Mouse (Mus musculus) spleen, adult 12 weeks (tissue): ENCODE results near the gene 3110040M04Rik.
"Not testable (repeated sequence)": the region's sequence is repeated elsewhere in the genome, so short reads cannot be mapped to it uniquely, and the experiment has no call there.

Experiments used
- DNase-seq: peaks from one replicate; pipeline ENCODE4 v3.0.0; 2022; ENCODE audit warnings: low spot score

Gene 3110040M04Rik

DNA sequence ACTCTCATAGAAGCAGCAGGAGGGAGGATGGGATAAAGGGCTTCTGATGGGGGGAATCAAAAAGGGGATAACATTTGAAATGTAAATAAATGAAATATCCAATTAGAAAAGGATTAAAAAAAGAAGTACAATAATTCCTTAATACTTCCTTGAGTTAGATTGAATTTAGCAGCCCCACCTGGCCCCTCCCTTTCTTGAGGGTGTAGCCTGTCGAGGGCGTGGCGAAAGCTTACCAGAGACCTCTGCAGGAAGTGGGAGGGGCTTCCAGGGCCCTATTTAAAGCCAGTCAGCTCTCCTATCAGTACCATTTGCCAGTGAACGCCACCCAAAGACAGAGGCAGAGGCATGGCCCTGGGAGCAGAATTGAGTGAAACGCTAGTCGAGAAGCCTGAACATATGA lies at the start of gene 3110040M04Rik:
Gene 3110040M04Rik (plus strand): TSS at position 304 of the 400 bp plus-strand sequence.
- DNase-seq, result not testable (repeated sequence)

DNA sequence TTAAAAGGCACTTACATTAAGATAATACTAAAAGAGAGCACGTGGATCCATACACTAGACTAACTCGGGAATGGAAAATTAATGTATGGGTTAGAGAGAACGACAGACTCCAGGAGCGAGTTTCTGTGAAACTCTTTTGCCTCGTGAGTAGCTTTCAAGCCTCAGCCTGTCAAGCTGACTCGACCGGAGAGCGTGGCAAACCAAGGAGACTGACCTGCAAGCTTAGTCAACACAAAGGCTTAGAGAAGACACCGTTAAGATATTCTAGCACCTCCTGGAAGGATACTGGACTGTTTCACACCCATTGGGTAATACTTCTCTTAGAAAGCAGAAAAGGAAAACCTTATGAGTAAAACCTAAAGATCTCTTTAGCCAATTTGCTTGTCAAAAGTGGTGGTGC lies 49.8 kb upstream of the 3110040M04Rik start:
- DNase-seq, result not testable (repeated sequence)

DNA sequence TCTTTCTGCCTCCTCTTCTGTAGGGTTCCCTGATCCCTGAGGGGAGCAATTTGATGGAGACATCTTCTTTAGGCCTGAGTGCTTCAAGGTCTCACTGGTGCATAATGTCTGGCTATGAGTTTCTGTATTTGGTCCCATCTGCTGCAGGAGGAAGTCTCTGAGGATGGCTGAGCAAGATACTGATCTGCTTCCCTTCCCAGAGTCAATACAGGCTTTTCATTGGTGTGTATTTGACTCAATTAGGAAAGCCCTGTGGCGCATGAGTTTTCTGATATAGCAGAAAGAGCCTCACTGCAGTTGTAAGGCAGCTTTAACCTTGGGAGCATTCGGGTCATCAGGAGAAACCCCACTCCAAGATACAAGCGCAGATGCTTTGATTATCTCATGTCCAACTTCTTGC lies 47.8 kb upstream of the 3110040M04Rik start:
- DNase-seq, result no peak

DNA sequence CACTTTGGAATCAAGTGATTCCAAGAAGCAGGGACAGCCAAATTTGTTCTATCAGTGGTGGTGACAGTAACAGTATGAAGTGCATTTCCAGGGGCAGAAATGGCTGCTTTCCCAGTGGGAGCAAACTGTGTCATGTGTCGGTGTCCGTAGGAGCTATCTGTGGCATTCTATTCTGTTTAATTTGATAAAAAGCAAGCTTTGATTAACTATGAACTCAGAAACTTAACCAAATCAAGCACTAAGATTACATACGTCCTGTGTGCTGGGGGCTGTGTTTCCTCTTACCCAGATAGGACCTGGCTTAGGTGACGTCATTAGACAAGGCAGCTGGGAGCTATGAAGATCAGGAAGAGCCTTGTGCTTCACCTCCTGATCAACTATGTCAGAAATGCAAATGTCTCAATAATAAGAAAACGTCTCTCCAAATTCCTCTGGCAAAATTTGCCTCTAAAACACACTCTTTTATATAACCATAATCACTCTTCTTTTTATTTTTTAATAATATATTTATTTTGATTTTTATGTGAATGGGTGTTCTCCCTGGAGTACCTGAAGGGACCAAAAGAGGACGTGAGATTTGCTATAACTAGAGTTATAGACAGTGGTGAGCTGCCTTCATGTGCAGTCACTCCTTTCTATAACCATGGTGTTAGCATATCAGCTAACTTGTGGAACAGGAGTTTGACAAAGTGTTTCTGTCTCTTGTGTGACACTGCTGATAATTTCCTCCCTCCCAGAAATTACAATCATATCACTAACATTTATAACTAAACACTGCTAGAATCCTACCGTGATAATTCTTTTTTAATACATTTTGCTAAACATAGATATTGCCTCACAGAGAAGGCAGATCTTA lies 46.9 kb upstream of the 3110040M04Rik start:
- DNase-seq, result no peak

DNA sequence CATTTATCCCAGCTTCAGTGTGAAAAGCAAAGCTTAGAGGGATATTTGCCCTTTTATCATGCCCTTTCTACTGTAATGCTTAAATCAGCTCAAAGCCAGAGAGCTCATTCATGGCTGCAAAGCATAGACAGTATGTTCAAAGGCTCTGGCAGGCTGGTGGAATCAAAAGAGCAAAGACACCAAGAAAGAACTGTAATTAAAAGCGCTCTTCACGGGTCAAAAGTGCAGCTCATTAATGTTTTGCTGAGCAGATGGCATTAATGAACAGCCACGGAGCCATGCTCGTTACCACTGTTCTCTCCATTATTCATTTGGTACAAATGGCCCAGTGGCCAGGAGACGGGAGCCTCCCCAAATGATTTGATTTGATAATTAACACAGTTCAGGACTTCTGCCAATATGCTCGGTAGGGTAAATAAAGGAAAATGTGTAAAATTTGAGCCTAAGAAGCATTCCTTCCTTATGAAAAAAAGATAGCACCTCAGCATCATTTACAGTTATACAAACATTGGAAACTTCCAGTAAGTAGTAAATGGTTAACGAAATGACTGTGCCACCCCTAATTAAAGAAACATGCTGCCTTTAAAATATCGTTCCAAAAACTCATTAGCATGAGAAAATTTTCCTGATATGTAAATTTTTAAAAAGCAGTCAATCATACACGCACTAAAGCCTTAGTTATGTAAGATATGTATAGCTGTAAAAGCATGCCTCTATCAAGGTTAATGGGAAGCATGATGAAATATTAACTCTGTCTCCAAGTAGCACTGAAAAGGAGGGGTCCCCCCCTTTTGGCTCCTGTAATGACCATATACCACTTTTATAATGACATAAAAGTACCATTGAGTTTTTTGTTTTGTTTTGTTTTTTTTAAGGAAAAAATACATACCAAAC lies 45.7 kb upstream of the 3110040M04Rik start:
- no peak for DNase-seq

DNA sequence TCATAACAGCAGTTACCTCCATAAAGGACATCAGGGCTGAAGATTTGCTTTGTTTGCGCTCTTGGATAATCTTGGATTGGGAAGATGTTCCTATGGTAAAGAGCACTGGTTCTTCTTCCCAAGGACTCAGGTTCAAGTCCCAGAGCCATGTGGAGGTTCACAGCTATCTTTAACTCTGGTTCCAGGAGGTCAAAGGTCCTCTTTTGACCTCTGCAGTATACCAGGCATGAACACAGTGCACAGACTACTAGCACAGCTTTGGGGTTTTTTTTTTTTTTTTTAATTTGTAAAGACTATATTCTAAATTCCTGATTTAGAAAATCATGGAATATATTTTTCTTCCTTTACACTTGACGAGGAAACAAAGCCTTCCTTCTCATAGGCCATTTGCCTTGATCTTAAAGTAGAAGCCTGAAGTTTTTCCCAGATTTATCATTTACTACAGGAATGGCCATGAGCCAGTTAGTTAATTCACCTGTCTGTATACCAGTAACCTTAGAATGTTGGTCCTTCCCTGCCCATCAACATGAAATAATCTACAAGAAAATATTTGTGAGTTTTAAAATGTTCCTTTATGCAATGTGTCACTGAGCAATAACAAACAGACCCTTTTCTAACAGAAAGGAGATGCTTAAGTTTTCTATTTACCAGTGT lies 44.9 kb upstream of the 3110040M04Rik start:
- no peak for DNase-seq

DNA sequence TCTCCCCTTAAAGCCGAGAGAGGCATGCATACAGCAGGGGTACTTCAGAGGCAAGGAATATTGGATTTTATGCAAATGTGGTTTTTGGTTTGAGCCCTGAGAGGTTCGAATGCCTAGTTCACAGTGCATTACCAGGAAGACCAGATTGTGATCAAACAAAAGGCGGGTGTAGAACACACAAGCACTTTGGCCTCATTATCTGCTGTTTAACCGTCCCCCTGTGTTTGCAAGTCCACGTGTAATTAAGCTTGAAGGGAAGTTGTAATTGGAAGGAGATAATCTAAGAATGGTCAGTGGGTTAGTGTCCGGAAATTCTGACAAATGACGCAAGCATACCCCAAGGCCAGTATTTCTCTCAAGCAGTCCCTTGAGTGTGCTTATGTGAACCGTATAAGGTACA lies 37.9 kb upstream of the 3110040M04Rik start:
- DNase-seq, result no peak

DNA sequence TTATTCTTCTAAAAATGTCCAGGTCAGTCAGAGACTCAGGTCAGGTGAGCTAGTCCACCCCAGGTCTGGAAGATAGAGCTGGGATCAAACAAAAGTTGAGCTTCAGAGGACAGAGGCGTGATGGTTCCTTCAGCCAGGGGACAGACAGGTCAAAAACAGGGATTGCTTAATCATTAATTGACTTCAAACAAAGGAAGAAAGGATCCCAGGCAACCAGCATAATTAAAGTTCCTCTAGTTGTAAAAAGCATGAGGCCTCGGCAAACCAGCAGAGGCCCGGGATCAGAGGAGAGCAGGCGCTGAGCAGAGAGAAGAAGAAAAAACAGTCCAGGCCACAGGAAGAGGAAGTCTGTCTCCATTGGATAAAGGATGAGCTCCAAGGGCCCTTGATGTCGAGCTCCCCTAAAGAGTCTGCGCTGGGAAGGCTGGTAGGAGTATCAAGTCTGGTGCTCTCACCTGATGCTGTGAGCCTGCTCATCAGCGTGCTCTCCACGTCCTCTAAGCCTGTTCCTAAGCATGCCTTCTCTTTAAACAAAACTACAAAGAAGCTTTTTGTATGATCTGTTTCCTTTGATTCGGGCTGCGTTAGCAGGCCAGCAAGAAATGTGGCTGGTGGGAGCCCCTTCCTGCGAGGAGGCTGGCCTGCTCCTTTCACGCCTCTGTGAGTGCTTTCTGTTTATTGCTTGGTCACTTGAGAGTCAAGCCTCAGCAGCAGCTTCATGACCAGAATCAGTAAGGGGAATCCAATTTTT lies 36.4 kb upstream of the 3110040M04Rik start:
- no peak for DNase-seq

DNA sequence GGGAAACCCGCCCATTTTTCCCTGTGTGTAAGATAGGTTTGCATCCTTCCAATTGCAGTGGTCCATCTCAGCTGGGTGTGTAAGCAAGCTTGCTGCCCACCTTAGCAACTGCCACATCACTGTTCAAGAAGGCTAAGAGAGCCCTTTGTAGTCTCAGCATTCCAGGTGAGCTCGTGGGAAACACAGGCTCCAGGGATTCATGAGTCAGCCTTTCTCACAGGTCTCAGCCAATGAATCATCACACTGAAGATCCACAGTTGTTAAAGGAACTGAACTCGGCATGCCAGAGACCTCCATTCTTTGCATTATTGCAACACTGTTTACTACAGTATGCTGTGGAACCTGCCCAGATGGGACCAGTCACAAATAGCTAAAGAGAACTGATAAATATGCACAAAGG lies 35.3 kb upstream of the 3110040M04Rik start:
- DNase-seq, result no peak

DNA sequence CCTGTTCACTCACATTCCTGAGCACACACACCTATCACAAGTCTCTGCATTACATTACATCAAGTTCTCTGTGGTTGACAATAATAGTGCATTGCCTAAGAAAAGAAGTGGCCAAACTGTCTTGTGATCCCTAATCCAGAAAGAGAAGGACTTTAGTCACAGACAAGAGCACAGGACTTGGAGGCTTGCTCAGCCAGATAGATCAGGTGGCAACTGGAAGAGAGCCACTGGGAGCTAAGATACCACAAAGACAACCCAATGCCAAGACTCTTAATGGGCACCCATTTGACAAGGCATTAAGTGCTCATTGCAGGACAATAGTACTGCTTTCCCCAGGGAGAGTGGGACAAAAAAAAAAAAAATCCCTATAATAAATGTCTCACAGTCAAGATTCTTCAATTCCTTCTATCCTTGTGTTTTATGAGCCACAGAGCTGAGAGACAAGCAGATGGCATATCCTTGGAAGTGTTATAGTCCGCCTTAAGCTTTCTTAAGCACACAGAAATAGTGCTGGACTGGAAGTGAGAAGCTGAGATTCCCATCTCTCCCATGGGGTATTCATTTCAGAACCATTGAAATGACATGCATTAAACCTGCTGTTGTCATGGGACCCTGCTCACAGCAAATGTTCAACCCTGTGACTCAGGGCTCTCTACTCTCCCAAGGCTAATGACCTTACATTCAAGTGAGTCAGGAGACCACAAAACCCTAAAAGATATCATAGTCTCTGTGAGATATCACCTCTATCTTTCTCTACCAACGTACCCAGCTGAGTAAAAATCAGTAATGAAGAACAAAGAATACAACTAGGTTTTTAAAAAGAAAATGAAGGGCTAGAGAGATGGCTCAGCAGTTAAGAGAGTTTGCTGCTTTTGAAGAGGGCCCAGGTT lies 32.1 kb upstream of the 3110040M04Rik start:
- DNase-seq, result no peak

DNA sequence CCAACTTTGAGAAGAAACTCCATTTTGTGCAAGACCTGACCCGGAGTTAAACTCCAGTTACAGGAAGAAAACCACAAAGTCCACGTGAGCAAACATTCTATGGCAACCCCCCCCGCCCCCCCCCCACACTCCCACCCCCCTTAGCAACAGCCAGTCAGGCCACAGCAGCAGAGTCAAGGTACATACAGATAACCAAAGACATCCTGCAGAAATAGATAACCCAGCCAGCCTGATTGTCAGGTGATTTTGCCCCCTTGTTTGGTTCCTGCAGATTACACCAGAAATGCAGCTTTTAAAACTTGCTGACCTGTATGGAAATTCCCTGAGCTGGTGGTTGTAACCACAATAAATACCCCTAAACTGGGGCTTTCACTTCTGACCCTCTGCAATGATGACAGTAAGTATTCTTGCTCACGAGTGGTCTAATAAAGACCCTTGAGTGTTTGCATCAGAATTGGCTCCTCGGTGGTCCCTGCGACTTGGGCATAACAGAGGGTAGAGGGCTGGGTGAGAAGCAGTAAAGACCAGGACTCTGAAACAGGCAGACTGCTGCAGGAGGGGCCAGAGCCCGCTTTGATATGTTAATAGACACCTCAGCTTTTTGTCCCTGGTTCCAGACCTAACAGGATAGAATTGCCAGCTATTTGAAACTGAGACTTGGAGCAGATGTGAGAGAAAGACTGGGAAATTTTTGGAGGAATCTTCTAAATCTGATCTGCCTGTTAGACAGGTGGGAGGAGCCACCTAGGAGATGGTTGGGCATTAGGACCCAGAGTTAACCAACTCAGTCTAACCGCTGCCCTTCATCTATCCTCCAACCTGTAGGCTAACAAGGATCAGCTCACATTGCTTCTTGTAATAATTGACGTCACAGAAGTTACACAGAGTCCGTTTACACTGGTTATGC lies 26.6 kb upstream of the 3110040M04Rik start:
- peak; percentile 12 for DNase-seq

DNA sequence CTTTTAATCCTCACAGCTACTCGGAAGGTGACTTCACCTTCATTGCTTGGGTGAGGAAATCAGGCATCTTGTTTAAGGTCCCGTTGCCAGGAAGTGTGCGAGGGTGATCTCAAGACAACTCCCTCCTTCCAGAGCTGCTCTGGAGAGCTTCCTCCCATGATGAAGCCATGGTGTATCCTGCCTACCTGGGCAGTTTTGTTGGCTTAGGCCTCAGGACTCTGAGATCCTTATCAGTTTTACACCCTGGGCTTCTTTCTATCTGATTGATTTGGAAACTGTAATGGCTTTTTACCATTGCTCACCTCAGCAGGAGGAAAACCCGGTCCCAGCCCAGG lies 26.0 kb upstream of the 3110040M04Rik start:
- peak; percentile 30 for DNase-seq

DNA sequence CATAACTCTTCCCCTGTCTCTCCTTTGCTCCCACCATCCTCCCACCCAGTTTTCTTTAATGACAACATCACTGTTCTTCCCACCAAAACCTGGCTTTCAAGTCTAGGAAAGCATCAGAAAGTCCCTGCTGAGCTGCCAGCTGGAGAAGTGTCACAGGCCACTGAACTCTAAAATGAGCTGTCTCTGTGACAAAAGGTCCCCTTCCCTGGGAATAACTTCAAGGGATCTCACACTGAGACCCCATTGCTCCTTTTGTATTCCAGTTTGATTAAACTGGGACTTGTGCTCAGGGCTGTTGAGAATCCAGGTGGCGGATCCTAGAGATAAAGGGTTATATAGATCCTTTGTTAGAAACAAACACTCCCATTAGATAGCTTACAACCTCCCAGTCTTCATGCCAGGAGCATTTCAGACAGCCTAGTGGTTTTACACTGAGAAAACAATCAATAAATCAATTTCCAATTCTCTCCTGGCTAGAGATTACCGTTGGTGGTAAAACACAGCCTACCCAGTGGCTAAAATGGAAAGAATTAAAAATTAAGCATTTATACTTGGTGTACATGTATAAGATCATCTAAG lies 25.3 kb upstream of the 3110040M04Rik start:
- no peak for DNase-seq

DNA sequence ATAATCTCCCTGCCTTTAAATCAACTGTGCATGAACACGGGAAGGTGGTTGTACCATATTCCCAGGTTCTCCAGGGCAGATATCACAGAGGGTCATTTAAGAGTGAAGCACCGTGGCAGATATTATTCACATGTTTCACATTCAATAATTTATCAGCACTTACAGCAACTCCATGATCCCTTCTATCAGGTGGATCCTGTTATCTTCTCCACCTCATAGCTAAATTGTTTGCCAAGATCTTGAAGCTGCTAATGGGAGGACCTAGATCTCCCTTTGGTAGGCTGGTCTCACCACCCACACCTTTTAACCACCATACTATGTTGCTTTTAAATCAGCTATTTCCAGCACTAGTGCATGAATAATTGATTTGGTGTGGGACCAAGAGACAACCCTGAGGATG lies 23.8 kb upstream of the 3110040M04Rik start:
- no peak for DNase-seq

DNA sequence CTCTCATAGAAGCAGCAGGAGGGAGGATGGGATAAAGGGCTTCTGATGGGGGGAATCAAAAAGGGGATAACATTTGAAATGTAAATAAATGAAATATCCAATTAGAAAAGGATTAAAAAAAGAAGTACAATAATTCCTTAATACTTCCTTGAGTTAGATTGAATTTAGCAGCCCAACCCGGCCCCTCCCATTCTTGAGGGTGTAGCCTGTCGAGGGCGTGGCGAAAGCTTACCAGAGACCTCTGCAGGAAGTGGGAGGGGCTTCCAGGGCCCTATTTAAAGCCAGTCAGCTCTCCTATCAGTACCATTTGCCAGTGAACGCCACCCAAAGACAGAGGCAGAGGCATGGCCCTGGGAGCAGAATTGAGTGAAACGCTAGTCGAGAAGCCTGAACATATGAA lies 21.7 kb upstream of the 3110040M04Rik start, which contains the start of gene Gm47985:
Gene Gm47985 (plus strand): TSS at position 272 of the 400 bp plus-strand sequence.
- DNase-seq, result not testable (repeated sequence)

DNA sequence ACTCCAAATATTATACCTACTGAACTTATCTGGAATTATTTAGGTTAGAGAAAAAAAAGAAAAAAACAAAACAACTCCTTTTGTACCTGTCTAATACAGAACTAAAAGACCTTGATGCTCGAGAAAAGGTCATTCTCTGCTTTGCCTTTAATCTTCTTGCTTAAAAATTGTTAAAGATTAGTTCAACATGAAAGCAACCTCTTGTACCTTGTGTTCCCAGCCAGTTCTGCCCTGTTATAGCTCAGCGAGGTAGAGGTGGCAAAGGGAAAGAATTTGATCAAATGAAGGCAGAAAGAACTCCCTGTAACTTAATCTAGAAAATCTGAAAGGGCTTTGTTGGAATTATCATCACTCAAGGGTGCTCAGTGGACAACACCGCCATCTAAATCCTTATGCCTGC lies 17.7 kb upstream of the 3110040M04Rik start:
- DNase-seq, result not testable (repeated sequence)

DNA sequence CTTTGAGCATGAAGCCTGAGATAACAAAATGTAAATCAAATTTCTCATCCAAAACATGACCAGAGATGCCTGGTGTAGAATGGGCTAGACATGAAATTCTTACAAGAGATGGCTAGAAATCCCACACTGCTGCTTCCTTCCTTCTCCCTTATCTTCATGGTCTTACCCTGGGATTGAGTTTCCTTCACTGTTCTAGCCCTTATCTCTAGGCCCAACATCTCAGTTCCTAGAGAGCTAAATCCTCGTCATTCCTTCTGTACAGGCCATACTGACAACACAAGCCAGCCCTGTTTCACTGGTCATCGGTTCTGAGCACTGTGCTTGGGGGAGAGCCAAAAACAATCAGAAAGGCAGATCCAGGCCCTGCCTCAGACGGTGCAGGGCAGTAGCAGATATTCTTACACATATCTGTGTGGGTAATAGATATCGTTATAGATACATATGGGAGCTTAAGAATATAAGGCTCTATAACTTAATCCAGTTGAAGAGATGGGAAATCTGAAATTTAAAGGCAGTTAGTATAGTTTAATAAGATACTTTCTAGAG lies 17.0 kb upstream of the 3110040M04Rik start:
- not testable (repeated sequence) for DNase-seq

DNA sequence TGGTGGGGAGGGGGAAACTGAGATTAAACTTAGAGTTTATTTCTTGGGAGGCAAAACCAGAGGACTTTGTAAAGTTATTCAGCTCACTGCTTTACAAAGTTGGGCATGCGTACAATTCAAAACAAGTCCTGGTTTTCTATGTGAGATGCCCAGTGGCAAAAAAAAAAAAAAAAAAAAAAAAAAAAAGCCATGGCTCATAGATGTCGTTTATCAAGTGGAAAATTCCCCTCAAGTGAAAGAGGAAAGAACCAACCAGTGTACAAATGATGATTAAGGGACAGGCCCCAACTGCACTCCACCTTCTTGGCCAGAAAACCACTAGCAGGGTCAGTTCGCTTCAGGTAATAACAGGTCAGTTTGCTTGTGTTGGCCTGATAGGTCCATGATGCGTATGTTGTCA lies 15.5 kb upstream of the 3110040M04Rik start:
- DNase-seq, result no peak

DNA sequence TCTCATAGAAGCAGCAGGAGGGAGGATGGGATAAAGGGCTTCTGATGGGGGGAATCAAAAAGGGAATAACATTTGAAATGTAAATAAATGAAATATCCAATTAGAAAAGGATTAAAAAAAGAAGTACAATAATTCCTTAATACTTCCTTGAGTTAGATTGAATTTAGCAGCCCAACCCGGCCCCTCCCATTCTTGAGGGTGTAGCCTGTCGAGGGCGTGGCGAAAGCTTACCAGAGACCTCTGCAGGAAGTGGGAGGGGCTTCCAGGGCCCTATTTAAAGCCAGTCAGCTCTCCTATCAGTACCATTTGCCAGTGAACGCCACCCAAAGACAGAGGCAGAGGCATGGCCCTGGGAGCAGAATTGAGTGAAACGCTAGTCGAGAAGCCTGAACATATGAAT lies 11.8 kb upstream of the 3110040M04Rik start, which contains the start of gene Gm8947:
Gene Gm8947 (plus strand): TSS at position 302 of the 400 bp plus-strand sequence.
- not testable (repeated sequence) for DNase-seq
